Mouse (Mus musculus): ENCODE data around the gene Scube1.

Scube1 gene

GRCm38 (mm10) chr15:83594513-83595363, 130.1 kb downstream of the Scube1 start, which contains the start of gene Ttll12:
Gene Ttll12, minus strand, starts transcription at chr15:83595157.
- peak; percentile 84 for DNase-seq (ENCODE audit: low spot score)

GRCm38 (mm10) chr15:83593702-83594512, 130.9 kb downstream of the Scube1 start:
- peak; percentile 43 for DNase-seq (ENCODE audit: low spot score)

DNA sequence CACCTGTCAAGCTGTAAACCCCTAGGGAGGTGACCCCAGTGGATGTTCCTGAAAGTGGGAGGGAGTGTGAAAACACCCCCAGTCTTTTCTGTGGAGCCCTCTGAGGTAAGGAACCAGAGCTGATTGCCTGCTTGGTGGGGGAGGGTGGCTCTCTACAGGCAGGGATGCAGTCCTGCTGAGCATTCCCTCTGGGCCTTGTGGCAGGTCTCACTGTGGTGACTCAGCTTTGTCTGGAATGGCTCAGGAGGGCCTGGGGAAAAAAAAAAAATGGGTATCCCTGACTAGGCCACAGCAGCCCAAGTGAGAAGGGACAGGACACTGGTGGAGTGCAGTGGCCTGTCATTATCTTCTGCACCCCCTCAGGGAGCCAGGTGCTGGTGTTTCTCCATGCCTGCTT, 131.6 kb downstream of the Scube1 start:
- DNase-seq (ENCODE audit: low spot score) = no peak

DNA sequence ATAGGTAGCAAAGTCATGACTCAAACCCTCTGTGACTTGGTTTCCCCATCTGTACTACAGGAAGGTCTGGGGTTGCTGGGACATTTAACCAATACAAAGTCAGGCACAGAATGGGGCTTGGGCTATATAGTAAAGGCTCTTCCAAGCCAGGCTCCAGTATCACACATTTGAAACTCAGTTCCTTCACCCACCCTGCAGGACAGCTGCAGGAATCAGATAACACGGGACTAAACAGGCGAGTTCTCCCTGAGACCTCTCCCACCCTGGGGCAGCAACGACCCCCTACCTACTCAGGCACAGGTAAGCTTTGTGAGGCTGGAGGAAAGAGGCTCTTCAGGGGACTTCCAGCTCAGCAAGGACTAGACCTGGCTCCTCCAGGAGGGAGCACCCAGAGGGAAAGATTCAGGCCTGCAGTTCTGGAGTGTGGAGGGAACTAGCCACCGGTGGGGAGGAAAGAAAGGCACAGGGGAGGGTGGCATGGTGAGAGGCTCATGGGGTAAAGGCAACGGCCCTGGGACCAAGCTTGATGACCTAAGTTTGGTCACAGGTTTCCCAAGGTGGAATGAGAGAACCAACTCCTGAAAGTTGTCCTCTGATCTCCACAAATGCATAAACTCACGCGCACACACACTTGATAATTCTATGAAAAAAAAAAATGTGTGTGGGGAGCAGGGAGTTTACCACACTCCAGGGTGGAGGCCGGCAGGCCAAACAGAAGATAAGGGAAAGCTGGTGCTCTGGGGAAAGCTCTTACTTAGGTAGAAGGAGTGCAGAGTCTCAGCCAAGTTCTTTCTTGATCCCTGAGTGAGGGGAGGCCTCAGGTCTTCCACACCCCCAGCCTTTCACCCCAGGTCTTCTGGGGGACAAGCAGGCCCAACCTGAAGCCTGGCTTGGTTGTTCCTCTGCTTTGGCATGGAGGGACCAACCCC, 132.3 kb downstream of the Scube1 start:
- peak; percentile 47 for DNase-seq (ENCODE audit: low spot score)

DNA sequence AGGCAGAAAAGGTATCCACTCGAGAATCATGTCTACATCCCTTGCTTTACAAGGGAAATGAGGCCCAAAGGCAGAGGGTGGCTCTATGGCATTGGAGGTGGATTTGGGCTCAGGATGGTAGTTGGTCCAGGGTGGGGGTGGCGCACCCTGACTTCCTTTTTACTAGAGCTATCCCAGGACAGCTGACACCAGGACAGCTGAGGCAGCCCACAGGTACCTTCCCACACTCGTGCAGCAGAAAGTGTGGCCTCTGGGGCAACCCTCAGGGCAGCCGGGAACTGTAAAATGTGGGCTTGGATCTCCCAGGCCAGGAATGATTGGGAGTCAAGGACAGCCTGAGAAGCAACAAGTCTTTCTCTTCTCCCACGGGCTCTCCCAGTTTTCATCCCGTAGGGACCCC, 133.1 kb downstream of the Scube1 start:
- no peak for DNase-seq (ENCODE audit: low spot score)

DNA sequence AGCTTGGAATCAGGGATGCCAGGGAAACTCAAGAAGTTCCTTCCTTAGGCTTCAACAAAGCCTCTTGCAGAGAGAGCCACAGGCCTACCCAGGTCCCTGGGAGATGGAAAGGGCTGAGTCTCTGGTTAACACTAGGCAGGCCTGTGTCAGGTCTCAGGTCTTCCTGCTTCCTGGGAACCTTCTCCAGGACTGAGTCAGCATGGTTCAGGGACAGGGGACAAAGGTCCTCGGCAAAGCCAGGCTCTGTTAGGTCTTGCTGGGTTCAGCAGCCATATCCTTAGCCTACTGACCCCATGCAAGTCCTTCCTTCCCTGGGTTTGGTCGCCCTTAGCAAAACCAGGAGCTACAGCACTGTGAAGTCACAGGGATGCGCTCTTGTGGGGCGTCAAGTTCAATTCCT, 134.0 kb downstream of the Scube1 start:
- no peak for DNase-seq (ENCODE audit: low spot score)

DNA sequence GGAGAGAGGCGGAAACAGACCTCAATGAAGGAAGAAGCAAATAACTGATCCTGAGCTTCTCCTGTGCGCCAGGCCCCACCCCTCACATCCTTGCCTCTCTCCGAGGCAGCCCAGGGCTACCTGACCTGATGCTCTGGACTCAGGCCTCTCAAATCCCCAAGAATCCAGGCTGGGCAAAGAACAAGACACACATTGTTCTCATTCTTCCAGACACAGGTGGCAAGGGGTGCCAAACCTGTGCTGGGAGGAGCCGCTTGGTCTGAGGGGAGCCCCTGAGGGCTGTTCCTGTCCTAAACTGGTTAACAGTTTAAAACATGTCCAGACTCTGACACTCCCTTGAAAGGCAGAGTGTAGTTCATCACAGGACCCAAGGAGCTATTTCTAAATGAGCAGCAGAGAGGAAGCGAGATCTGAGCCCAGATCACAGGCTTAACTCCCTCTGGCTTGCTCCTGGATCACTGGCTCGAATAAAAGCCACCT, 140.0 kb downstream of the Scube1 start:
- DNase-seq (ENCODE audit: low spot score) = no peak

GRCm38 (mm10) chr15:83583419-83584156, 141.2 kb downstream of the Scube1 start:
- DNase-seq (ENCODE audit: low spot score) = no peak

DNA sequence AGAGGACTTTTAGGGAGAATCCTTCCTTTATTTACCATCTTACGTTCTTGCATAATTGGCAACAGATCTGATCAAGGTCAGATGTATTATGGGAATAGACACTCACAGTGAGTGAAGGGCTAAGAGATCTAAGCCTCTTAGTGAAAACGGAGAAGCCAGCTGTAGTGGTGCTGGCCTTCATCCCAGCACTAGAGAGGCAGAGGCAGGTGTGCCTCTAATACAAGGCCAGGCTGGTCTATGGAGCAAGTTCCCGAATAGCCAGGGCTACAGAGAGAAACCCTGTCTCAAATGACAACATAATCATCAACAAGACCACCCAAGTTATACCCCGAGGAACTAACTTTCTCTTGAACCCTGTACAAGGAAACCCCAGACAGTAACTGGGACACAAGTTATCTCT, 141.9 kb downstream of the Scube1 start:
- DNase-seq (ENCODE audit: low spot score) = no peak

GRCm38 (mm10) chr15:83576651-83577050, 148.2 kb downstream of the Scube1 start:
- DNase-seq (ENCODE audit: low spot score) = no peak

GRCm38 (mm10) chr15:83575543-83575942, 149.3 kb downstream of the Scube1 start:
- no peak for DNase-seq (ENCODE audit: low spot score)

- DNase-seq (ENCODE audit: low spot score) = no peak
These were observed 150.0 kb downstream of the Scube1 start for GRCm38 (mm10) chr15:83574731-83575351.

DNA sequence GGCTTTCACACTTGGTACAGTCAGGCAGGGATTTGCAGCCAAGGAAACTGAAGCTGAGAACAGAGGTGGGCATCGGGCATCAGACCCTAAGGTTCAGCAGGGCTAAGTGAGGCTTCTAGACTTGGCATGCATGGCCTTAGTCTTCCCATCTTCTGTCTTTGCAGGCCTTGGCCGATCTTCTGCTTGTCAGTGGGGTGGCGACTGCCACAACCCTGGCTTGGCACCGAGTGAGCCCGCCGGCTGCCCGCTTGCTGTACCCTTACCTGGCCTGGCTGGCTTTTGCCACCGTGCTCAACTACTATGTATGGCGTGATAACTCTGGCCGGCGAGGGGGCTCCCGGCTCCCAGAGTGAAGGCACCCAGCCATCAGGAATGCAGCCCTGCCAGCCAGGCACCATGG, 151.2 kb downstream of the Scube1 start:
- DNase-seq (ENCODE audit: low spot score) = no peak

- DNase-seq (ENCODE audit: low spot score) = no peak
These were observed 152.7 kb downstream of the Scube1 start for GRCm38 (mm10) chr15:83572132-83572531.

DNA sequence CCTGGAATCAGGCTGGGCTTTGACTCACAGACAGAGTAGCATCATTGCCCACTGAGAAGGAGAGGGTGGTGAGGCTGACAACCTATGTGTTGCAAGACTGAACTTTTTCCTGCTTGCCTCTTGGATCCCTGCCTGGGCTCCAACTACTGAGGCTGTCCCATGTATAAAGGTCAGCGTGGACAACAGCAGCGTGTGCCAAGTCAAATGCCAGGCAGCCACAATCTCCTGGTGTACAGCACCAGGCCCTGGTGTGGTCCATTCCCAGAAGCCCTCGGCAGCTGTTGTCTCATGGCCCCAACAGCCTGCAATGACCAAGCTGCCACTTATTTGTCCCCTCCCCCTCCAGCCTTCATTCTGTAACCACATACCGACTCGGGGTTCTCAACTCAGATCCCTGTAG, 153.2 kb downstream of the Scube1 start:
- DNase-seq (ENCODE audit: low spot score) = no peak

GRCm38 (mm10) chr15:83570641-83571040, 154.2 kb downstream of the Scube1 start:
- peak; percentile 29 for DNase-seq (ENCODE audit: low spot score)

DNA sequence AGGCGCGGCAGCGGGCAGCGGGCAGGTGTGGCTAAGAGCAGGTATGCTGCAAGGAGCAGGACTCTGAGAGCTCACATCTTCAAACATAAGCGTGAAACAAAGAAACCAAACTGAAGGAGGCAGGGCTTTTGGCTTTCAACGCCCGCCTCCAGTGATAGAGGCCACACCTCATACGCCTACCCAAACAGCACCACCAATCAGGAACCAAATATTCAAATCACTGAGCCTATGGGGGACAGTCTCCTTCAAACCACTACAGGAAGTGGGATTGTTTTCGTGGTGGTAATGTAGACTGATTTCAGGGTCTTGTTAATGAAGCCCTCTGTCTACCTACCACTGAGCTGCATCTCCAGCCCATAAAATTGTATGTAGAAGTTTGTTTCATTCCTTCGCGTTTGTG, 155.1 kb downstream of the Scube1 start:
- no peak for DNase-seq (ENCODE audit: low spot score)

DNA sequence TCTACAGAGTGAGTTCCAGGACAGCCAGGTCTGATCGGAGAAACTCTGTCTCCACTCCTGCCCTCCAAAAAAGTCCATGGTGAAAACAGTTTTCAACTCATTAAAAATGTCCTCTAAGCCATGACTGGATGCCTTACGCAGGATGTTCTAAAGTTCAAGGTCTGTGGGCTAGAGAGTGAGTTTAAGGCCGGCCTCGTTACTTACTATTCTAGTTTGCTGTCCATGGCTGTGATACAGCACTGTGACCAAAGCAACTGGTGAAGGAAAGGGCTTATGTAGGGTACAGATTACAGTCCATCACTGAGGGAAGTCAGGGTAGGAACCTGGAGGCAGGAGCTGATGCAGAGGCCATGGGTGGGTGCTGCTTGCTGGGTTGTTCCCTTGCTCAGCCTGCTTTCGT, 156.3 kb downstream of the Scube1 start:
- no peak for DNase-seq (ENCODE audit: low spot score)

- no peak for DNase-seq (ENCODE audit: low spot score)
These were observed 157.1 kb downstream of the Scube1 start for GRCm38 (mm10) chr15:83567728-83568127.

DNA sequence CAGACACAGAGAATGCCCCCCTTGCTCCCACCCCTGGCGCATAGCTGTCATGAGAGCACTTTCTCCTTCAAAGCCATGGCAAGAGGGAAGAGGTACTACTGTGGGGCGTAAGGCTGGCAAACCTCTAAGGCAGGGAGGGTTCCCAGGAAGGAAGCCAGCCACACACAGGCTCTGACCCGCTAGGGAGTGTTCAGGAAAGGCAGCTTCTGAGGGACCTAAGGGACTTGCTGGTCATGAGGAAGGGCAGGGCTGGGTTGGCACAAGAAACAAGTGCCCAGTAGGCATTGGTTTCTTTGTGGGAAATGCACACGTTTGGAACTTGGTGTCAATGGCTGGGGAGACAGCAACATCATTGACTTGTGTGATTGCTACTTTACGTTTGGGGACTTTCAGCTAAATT, 158.8 kb downstream of the Scube1 start:
- DNase-seq (ENCODE audit: low spot score) = no peak

- DNase-seq (ENCODE audit: low spot score) = peak; percentile 58
These were observed 159.4 kb downstream of the Scube1 start for GRCm38 (mm10) chr15:83565434-83565833.
